Mouse (Mus musculus): ENCODE measurements around the gene Ccdc3.

- TF ChIP-seq CTCF (IDR thresholded peaks at IDR 0.05; ENCODE audit: control insufficient read depth, insufficient read depth, insufficient read length) (no peak), MYOD1 (IDR thresholded peaks at IDR 0.05; ENCODE audit: control insufficient read depth, insufficient read length, low read depth) (no peak), USF1 (IDR thresholded peaks at IDR 0.05; ENCODE audit: low read depth) (no peak), FOSL1 (IDR thresholded peaks at IDR 0.05; ENCODE audit: insufficient read depth, low read length, poor library complexity, severe bottlenecking) (no peak)
Measured at GRCm38 (mm10) chr2:5241469-5241897, 103.9 kb downstream of the Ccdc3 start.
